Mouse (Mus musculus): ENCODE data around the gene Tktl2. TPM values are rescaled to one million over a fixed set of nuclear protein-coding genes. Genes with fewer than 3 reads are reported as not detected.

Gene Tktl2
- not detected in 2 replicates for polyA plus RNA-seq (2014; fragmentation: Nextera tagmentation; extraction: Ambion mirVana)

DNA sequence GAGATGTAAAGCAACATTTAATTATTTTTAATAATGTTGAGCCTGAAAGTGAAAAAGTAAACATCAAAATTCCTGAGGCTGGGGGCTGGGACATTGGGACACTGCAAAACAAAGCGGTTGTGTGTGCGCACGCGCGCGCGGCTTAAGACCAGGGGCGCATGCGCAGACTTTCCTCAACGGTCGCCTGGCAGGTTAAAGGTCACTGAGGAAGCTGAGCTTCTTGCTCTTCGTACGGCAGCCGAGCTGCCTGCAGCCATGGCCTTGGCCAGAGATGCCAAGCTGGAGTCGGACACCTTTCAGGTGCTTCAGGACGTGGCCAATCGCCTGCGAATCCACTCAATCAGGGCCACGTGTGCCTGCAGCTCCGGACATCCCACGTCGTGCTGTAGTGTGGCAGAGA, at the start of gene Tktl2:
Gene Tktl2 (plus strand): TSS at position 220 of the 400 bp plus-strand sequence.
- Histone ChIP-seq H3K27me3 (ENCODE audit: control insufficient read depth, insufficient read depth, low read length) (no peaks in the 10 kb centered on the region), H3K4me2 (replicated peaks; ENCODE audit: low read depth, low read length) (no peak within 1 kb of the TSS), H3K4me1 (replicated peaks; ENCODE audit: control insufficient read depth, insufficient read depth, low read length) (no peaks in the 10 kb centered on the region), H3K9ac (ENCODE audit: low read depth, low read length) (no peak within 1 kb of the TSS), H3K9me3 (ENCODE audit: control insufficient read depth, low read length) (no peaks in the 10 kb centered on the region), H3K4me3 (ENCODE audit: low read depth, low read length) (no peak within 1 kb of the TSS), H3K27ac (ENCODE audit: low read depth, low read length) (no peak within 1 kb of the TSS), H3K36me3 (ENCODE audit: control insufficient read depth, insufficient read depth, low read length) (no peaks in the 10 kb centered on the region)
- ATAC-seq (ENCODE audit: low FRiP score) (no peak), DNase-seq (ENCODE audit: low spot score) (no peak)
- WGBS, result 97% methylated on average over 22 of the region's 22 CpGs

DNA sequence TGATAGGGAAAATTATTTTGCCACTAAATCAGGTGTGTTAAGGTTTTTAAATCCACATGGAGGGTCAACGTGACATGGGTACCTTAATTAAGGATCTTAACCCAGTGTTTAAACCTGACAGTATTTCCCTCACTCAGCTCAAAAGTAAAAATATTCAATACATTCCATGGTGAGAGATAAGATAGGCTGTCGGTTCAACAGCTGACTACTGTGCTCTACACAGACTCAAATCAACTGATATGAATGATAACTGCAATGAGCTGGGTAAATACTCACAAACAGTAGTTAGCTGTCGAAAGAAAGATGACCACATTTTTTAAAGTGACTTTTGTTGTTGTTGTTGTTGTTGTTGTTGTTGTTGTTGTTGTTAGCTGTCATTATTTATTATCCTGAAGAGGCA, 41.7 kb upstream of the Tktl2 start:
- Histone ChIP-seq H3K9ac (ENCODE audit: low read depth, low read length) (no peak overlapping the region), H3K4me1 (replicated peaks; ENCODE audit: control insufficient read depth, insufficient read depth, low read length) (no peaks in the 10 kb centered on the region), H3K27me3 (ENCODE audit: control insufficient read depth, insufficient read depth, low read length) (no peaks in the 10 kb centered on the region), H3K9me3 (ENCODE audit: control insufficient read depth, low read length) (no peaks in the 10 kb centered on the region), H3K4me3 (ENCODE audit: low read depth, low read length) (no peak overlapping the region), H3K36me3 (ENCODE audit: control insufficient read depth, insufficient read depth, low read length) (no peaks in the 10 kb centered on the region), H3K27ac (ENCODE audit: low read depth, low read length) (no peak overlapping the region), H3K4me2 (replicated peaks; ENCODE audit: low read depth, low read length) (no peak overlapping the region)
- DNase-seq (ENCODE audit: low spot score) (no peak), ATAC-seq (ENCODE audit: low FRiP score) (no peak)
- WGBS, result 90% methylated on average over 3 of the region's 3 CpGs

DNA sequence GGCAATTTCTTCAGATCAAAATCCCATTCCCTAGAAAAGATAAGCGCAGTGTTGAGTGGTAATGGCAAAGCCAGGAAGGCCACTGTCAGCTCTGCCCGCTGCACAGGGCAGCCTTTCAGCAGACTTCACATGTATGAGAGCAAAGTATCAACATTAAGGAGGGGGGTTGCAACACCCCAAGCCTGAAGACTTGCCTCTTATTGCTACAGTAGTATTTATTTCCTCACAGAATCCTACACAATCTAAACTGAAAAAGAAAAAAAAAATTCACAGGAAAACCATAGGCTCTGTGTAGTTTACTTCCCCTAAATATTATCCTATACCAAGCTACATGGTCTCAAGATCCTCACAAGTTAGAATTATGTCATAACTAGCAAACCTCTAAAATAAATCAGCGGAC, 34.7 kb upstream of the Tktl2 start:
- peaks cover 4% of the 10 kb centered on the region; the same call in 1 of the 2 replicates for H3K36me3 ChIP-seq (ENCODE audit: control insufficient read depth, insufficient read depth, low read length)

DNA sequence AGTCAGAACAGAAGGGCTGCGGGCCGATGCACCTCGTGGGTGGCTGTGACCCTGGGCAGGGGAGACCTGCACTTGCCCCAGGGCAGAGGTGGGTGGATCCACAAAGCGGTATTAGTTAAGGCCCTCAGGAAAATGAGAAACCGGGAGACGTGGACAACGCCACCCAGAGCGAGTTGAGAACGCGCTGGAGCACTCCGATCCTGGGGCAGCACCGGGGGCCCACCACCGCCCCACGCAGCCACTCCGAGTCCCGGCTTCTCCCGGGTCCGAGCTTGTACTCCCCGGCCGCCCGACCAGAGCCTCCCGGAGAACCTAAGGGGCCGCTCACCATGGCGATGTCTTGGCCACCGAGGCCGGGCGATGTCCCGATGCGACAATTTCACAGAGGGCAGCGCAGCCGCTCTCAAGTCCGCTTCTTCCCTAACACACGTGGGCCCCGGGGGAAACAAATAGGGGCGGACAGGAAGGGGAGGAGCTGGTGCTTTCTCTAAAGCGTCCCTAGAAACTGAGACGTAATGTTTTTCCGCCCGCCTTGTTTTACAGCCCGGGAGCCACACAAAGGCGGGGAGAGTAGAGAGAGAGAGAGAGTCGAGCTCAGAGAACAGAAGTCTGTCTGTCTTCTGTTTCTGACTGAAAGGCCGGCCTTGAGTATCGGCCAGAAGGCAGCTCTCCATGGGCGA, 25.3 kb upstream of the Tktl2 start, which contains the start of gene Tma16:
Gene Tma16 (minus strand): TSS at position 447 of the 680 bp plus-strand sequence.
- no peaks in the 10 kb centered on the region for H3K36me3 ChIP-seq (ENCODE audit: control insufficient read depth, insufficient read depth, low read length)
- peak within 1 kb of the TSS; percentile 85 for H3K9ac ChIP-seq (ENCODE audit: low read depth, low read length)
- no peaks in the 10 kb centered on the region for H3K27me3 ChIP-seq (ENCODE audit: control insufficient read depth, insufficient read depth, low read length)
- no peaks in the 10 kb centered on the region for H3K4me1 ChIP-seq (replicated peaks; ENCODE audit: control insufficient read depth, insufficient read depth, low read length)
- peak within 1 kb of the TSS; percentile 91 for H3K4me3 ChIP-seq (ENCODE audit: low read depth, low read length)
- H3K9me3 ChIP-seq (ENCODE audit: control insufficient read depth, low read length), result no peaks in the 10 kb centered on the region
- ATAC-seq (ENCODE audit: low FRiP score) (peak; percentile 96), DNase-seq (ENCODE audit: low spot score) (peak; percentile 95)
- under 1% methylated on average over 44 of the region's 45 CpGs for WGBS
- peak within 1 kb of the TSS; percentile 52 for H3K4me2 ChIP-seq (replicated peaks; ENCODE audit: low read depth, low read length)
- no peak within 1 kb of the TSS for H3K27ac ChIP-seq (ENCODE audit: low read depth, low read length)

More for the DNA sequence above, 34.7 kb upstream of the Tktl2 start:
- no peak overlapping the region for H3K27ac ChIP-seq (ENCODE audit: low read depth, low read length)
- H3K4me3 ChIP-seq (ENCODE audit: low read depth, low read length), result no peak overlapping the region
- WGBS, result 96% methylated on average over 3 of the region's 3 CpGs
- no peaks in the 10 kb centered on the region for H3K4me1 ChIP-seq (replicated peaks; ENCODE audit: control insufficient read depth, insufficient read depth, low read length)
- no peak for ATAC-seq (ENCODE audit: low FRiP score)
- H3K4me2 ChIP-seq (replicated peaks; ENCODE audit: low read depth, low read length), result no peak overlapping the region
- no peaks in the 10 kb centered on the region for H3K9me3 ChIP-seq (ENCODE audit: control insufficient read depth, low read length)
- no peak overlapping the region for H3K9ac ChIP-seq (ENCODE audit: low read depth, low read length)
- H3K27me3 ChIP-seq (ENCODE audit: control insufficient read depth, insufficient read depth, low read length), result no peaks in the 10 kb centered on the region
- DNase-seq (ENCODE audit: low spot score), result no peak

DNA sequence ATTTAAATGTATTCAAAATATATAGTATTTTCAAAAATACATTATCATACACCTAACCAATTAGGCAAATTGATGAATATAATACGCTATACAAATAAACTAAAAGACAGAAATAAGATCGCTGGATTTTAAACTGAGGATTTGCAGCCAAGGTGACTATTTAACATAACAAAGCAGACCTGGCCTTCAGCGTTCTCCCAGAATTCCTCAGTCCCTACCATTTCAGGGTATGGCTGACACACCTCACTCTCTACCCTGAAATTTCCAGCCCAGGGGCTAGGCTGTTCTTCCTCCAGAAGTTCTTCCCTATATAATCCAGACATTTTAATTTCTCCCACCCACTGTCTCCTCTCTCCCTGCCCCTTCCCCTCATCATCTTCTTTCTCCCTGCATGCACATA, 23.0 kb upstream of the Tktl2 start:
- no peak overlapping the region for H3K4me3 ChIP-seq (ENCODE audit: low read depth, low read length)
- H3K36me3 ChIP-seq (ENCODE audit: control insufficient read depth, insufficient read depth, low read length), result no peaks in the 10 kb centered on the region
- H3K9ac ChIP-seq (ENCODE audit: low read depth, low read length), result no peak overlapping the region
- H3K4me1 ChIP-seq (replicated peaks; ENCODE audit: control insufficient read depth, insufficient read depth, low read length), result no peaks in the 10 kb centered on the region
- H3K27me3 ChIP-seq (ENCODE audit: control insufficient read depth, insufficient read depth, low read length), result no peaks in the 10 kb centered on the region
- 48% methylated on average over 3 of the region's 3 CpGs for WGBS
- no peak overlapping the region for H3K4me2 ChIP-seq (replicated peaks; ENCODE audit: low read depth, low read length)
- H3K9me3 ChIP-seq (ENCODE audit: control insufficient read depth, low read length), result no peaks in the 10 kb centered on the region
- no peak overlapping the region for H3K27ac ChIP-seq (ENCODE audit: low read depth, low read length)
- ATAC-seq (ENCODE audit: low FRiP score), result no peak
- no peak for DNase-seq (ENCODE audit: low spot score)

DNA sequence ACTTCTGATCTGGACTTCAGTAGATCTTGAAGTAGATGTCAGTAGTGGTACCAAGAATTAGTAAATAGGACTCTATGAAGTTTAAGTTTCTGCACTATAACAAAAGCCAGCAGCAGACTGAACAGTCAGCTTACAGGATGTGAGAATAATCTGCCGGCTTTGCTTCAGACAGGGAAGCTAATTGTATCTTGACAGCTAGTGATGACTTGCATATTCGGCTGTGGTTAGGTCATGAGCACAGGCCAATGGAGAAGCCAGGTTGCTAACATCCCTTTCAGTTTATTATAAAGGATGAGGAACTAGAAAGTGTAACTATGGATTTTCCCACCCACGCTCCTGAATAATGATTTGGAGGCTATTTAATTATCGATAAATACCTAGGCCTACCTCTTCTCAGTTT, 20.9 kb upstream of the Tktl2 start:
- Histone ChIP-seq H3K27ac (ENCODE audit: low read depth, low read length) (no peak overlapping the region), H3K4me1 (replicated peaks; ENCODE audit: control insufficient read depth, insufficient read depth, low read length) (no peaks in the 10 kb centered on the region), H3K9ac (ENCODE audit: low read depth, low read length) (no peak overlapping the region), H3K36me3 (ENCODE audit: control insufficient read depth, insufficient read depth, low read length) (no peaks in the 10 kb centered on the region), H3K27me3 (ENCODE audit: control insufficient read depth, insufficient read depth, low read length) (no peaks in the 10 kb centered on the region), H3K4me2 (replicated peaks; ENCODE audit: low read depth, low read length) (no peak overlapping the region), H3K9me3 (ENCODE audit: control insufficient read depth, low read length) (no peaks in the 10 kb centered on the region), H3K4me3 (ENCODE audit: low read depth, low read length) (no peak overlapping the region)
- no peak for ATAC-seq (ENCODE audit: low FRiP score)
- no peak for DNase-seq (ENCODE audit: low spot score)
- 86% methylated on average over 4 of the region's 4 CpGs for WGBS

DNA sequence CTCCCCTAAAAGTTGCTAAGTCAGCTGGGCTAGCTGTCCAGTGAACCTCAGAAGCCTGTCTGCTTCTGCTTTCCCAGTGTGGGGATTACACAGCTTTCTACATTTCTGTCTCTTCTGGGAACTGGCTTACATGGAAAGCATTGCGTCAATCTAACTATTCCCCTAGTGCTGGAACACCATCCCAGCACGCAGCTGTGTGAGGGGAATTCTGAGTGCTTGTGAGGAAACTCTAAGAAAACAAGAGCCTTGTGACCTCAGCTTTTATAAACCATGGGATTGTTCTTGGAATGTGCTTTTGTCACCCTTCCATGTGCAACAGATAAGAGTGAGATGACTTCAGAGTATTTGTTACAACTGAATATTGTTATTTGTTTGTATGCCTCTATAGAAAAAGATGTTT, 17.1 kb upstream of the Tktl2 start:
- H3K27ac ChIP-seq (ENCODE audit: low read depth, low read length), result no peak overlapping the region
- H3K4me1 ChIP-seq (replicated peaks; ENCODE audit: control insufficient read depth, insufficient read depth, low read length), result no peaks in the 10 kb centered on the region
- H3K4me2 ChIP-seq (replicated peaks; ENCODE audit: low read depth, low read length), result no peak overlapping the region
- H3K9me3 ChIP-seq (ENCODE audit: control insufficient read depth, low read length), result no peaks in the 10 kb centered on the region
- no peaks in the 10 kb centered on the region for H3K36me3 ChIP-seq (ENCODE audit: control insufficient read depth, insufficient read depth, low read length)
- H3K4me3 ChIP-seq (ENCODE audit: low read depth, low read length), result no peak overlapping the region
- whole genome bisulfite sequencing, result 71% methylated on average over 2 of the region's 2 CpGs
- no peak overlapping the region for H3K9ac ChIP-seq (ENCODE audit: low read depth, low read length)
- no peaks in the 10 kb centered on the region for H3K27me3 ChIP-seq (ENCODE audit: control insufficient read depth, insufficient read depth, low read length)
- ATAC-seq (ENCODE audit: low FRiP score), result no peak
- no peak for DNase-seq (ENCODE audit: low spot score)

DNA sequence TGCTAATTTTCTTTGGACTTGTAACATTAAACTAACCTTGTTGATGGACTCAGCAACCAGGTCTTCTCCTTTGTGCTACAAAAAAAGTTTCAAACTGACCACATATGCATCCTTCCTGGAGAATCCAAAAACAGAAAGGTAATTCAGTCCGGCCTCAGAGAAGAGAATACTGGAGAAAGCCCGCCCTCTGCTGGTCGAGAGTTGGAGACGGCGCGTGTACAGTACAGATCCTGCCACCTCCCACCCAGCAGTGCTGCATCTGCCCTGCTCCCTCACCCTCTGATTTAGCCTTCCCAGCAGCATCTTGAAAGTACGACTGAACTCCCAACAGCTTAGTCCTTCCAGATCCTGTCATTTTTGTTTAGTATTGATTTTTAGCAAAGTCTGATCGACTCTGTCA, 15.8 kb upstream of the Tktl2 start:
- no peaks in the 10 kb centered on the region for H3K4me1 ChIP-seq (replicated peaks; ENCODE audit: control insufficient read depth, insufficient read depth, low read length)
- no peak overlapping the region for H3K4me2 ChIP-seq (replicated peaks; ENCODE audit: low read depth, low read length)
- no peaks in the 10 kb centered on the region for H3K9me3 ChIP-seq (ENCODE audit: control insufficient read depth, low read length)
- H3K36me3 ChIP-seq (ENCODE audit: control insufficient read depth, insufficient read depth, low read length), result no peaks in the 10 kb centered on the region
- H3K27me3 ChIP-seq (ENCODE audit: control insufficient read depth, insufficient read depth, low read length), result no peaks in the 10 kb centered on the region
- ATAC-seq (ENCODE audit: low FRiP score) (peak; percentile 84), DNase-seq (ENCODE audit: low spot score) (peak; percentile 80)
- 8% methylated on average over 8 of the region's 8 CpGs for WGBS
- no peak overlapping the region for H3K4me3 ChIP-seq (ENCODE audit: low read depth, low read length)
- H3K27ac ChIP-seq (ENCODE audit: low read depth, low read length), result no peak overlapping the region
- H3K9ac ChIP-seq (ENCODE audit: low read depth, low read length), result no peak overlapping the region

DNA sequence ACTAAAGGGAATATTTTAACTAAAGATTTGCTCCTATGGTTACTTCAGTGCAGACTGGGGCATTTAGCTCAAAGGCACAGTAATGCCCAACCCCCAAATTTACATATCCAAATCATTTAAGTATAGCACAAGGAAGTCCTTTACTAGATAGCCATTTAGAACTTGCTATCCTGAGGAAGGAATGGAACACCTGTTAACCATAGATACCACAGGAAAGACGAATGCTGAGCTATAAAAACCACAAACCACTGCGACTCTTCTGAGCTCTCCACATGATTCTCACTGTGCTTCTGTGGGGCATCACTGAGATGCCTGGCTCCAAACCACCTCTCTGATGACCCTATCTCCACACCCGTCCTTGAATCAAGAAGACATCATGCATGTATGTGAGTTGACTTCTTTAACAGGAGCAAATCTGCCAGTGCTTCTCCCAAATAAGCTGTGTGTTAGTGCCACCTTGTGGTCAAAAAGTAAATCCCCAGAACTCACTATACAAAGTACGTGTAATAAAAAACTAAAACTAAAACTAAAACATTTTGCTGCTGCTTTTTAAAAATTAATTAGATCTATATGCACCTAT, 14.5 kb upstream of the Tktl2 start:
- Histone ChIP-seq H3K9ac (ENCODE audit: low read depth, low read length) (no peak overlapping the region), H3K4me3 (ENCODE audit: low read depth, low read length) (no peak overlapping the region), H3K36me3 (ENCODE audit: control insufficient read depth, insufficient read depth, low read length) (no peaks in the 10 kb centered on the region), H3K27me3 (ENCODE audit: control insufficient read depth, insufficient read depth, low read length) (no peaks in the 10 kb centered on the region), H3K4me1 (replicated peaks; ENCODE audit: control insufficient read depth, insufficient read depth, low read length) (no peaks in the 10 kb centered on the region), H3K27ac (ENCODE audit: low read depth, low read length) (no peak overlapping the region), H3K4me2 (replicated peaks; ENCODE audit: low read depth, low read length) (no peak overlapping the region), H3K9me3 (ENCODE audit: control insufficient read depth, low read length) (no peaks in the 10 kb centered on the region)
- ATAC-seq (ENCODE audit: low FRiP score) (peak; percentile 33), DNase-seq (ENCODE audit: low spot score) (peak; percentile 60)
- 41% methylated on average over 4 of the region's 4 CpGs for WGBS
